Mouse (Mus musculus): ENCODE data around the gene Tex2. TPM values are rescaled to one million over a fixed set of nuclear protein-coding genes. Genes with fewer than 3 reads are reported as not detected.

Gene Tex2
- polyA plus RNA-seq, 1 experiment from 2014 or later = 10.9 TPM

- Histone ChIP-seq H3K9ac (no peak overlapping the region), H3K9me3 (no peaks in the 10 kb centered on the region), H3K4me2 (no peak overlapping the region), H3K36me3 (no peaks in the 10 kb centered on the region), H3K4me3 (no peak overlapping the region), H3K27me3 (no peaks in the 10 kb centered on the region), H3K4me1 (no peaks in the 10 kb centered on the region), H3K27ac (no peak overlapping the region)
- no peak for ATAC-seq (ENCODE audit: insufficient number of reproducible peaks, low FRiP score, low TSS enrichment, low read depth)
- 90% methylated on average over 4 of the region's 4 CpGs for WGBS
Observed at GRCm38 (mm10) chr11:106477505-106478160, 135.6 kb downstream of the Tex2 start.

DNA sequence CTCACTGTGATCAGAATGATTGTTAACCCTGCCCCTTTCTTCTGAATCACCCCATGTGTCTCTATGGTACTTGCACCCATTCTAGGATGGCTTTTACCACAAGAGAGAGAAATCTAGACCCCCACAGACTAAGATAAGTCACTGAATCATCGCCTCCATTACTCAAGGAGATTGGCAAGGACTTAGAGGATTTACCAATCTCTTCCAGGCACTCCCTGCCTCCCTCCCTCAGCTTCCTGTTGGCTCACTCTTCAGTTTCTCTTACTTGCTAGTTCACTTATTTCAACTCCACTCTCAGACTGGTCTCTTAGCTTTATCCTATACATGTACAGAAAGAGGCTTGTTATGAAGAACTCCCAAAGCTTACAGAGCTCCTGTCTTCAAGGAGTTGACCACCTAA is 137.9 kb downstream of the Tex2 start:
- Histone ChIP-seq H3K9ac (no peak overlapping the region), H3K4me1 (0 out of 2 replicates have a peak, but pooled peaks cover 7% of the 10 kb centered on the region), H3K27me3 (no peaks in the 10 kb centered on the region), H3K9me3 (no peaks in the 10 kb centered on the region), H3K27ac (no peak overlapping the region), H3K4me2 (no peak overlapping the region), H3K36me3 (no peaks in the 10 kb centered on the region), H3K4me3 (no peak overlapping the region)
- ATAC-seq (ENCODE audit: insufficient number of reproducible peaks, low FRiP score, low TSS enrichment, low read depth) = no peak
- WGBS = 94% methylated on average over 1 of the region's 1 CpGs

GRCm38 (mm10) chr11:106471629-106472028 is 141.6 kb downstream of the Tex2 start:
- 91% methylated on average over 1 of the region's 1 CpGs for WGBS
- no peaks in the 10 kb centered on the region for H3K9me3 ChIP-seq
- no peak overlapping the region for H3K4me3 ChIP-seq
- H3K4me2 ChIP-seq = no peak overlapping the region
- no peaks in the 10 kb centered on the region for H3K27me3 ChIP-seq
- H3K36me3 ChIP-seq = no peaks in the 10 kb centered on the region
- ATAC-seq (ENCODE audit: insufficient number of reproducible peaks, low FRiP score, low TSS enrichment, low read depth) = no peak
- 0 out of 2 replicates have a peak, but pooled peaks cover 16% of the 10 kb centered on the region for H3K4me1 ChIP-seq
- no peak overlapping the region for H3K9ac ChIP-seq
- H3K27ac ChIP-seq = no peak overlapping the region

- Histone ChIP-seq H3K4me2 (no peak overlapping the region), H3K9me3 (no peaks in the 10 kb centered on the region), H3K36me3 (no peaks in the 10 kb centered on the region), H3K27me3 (no peaks in the 10 kb centered on the region), H3K27ac (no peak overlapping the region), H3K4me1 (0 out of 2 replicates have a peak, but pooled peaks cover 20% of the 10 kb centered on the region), H3K4me3 (no peak overlapping the region), H3K9ac (no peak overlapping the region)
- 88% methylated on average over 1 of the region's 1 CpGs for WGBS
- ATAC-seq (ENCODE audit: insufficient number of reproducible peaks, low FRiP score, low TSS enrichment, low read depth) = no peak
Observed at GRCm38 (mm10) chr11:106468509-106468908, 144.7 kb downstream of the Tex2 start.

DNA sequence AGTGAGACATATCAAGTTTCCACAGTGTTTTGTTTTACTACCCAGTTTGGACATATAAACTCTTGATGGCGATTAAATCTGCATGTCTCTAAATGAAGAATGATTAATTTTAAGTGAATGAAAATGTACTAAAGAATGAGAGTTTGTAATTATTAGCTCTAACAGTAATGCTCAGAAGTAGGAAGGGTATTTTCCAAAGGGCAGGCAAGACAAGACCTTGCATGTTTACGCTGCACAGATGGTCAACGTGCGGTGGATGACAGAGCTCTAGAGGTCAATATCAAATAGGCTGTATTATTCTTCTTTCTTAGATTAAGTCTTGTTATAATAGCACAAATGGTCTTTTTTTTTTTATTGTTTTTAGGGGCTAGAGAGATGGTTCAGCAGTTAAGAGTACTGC is 147.3 kb downstream of the Tex2 start:
- Histone ChIP-seq H3K27ac (no peak overlapping the region), H3K36me3 (no peaks in the 10 kb centered on the region), H3K9me3 (no peaks in the 10 kb centered on the region), H3K27me3 (no peaks in the 10 kb centered on the region), H3K4me3 (no peak overlapping the region), H3K4me1 (0 out of 2 replicates have a peak, but pooled peaks cover 17% of the 10 kb centered on the region), H3K9ac (no peak overlapping the region), H3K4me2 (no peak overlapping the region)
- 72% methylated on average over 4 of the region's 4 CpGs for WGBS
- no peak for ATAC-seq (ENCODE audit: insufficient number of reproducible peaks, low FRiP score, low TSS enrichment, low read depth)

- Histone ChIP-seq H3K36me3 (no peaks in the 10 kb centered on the region), H3K9ac (no peak overlapping the region), H3K9me3 (no peaks in the 10 kb centered on the region), H3K27ac (no peak overlapping the region), H3K4me2 (no peak overlapping the region), H3K27me3 (no peaks in the 10 kb centered on the region), H3K4me3 (no peak overlapping the region), H3K4me1 (0 out of 2 replicates have a peak, but pooled peaks cover 13% of the 10 kb centered on the region)
- no peak for ATAC-seq (ENCODE audit: insufficient number of reproducible peaks, low FRiP score, low TSS enrichment, low read depth)
- WGBS = 93% methylated on average over 1 of the region's 1 CpGs
Observed at GRCm38 (mm10) chr11:106465545-106465903, 147.7 kb downstream of the Tex2 start.

DNA sequence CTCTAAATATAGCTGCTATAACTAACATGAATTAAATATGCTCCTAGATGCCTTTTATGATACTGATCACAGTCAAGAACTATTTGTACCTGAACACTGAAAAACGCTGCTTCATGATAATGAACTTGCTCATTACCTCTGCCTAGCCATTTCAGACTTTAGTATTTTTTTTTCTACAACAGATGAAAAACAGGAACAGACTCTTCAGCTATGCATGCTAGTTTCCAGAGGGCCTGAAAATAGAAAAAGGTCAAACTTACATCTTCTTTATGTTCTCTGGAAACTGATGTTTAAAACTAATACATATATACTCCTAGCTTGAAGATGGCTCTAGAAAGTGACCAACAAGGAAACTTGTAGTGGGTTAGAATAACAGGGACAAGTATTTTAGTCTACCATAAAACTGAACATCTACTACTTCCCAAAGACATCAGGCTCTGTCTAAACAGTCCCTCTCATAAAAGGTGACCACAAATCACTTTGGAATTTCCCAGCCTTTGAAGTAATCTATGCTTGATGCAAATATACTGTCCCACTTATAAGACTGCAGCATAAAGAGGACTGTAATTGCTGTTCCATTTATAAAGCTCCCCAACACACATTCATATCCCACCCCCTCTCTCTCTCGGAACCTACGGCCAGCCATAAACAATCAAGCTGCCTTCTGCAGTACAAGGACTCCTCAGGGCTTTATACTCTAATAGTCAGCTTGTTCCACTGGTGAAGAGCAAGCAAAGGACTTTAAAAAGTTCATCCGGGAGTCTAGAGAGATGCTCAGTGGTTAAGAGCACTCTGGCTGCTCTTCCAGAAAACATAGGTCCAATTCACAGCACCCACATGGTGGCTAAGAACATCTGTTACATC is 148.3 kb downstream of the Tex2 start:
- Histone ChIP-seq H3K27me3 (no peaks in the 10 kb centered on the region), H3K4me3 (no peak overlapping the region), H3K9me3 (no peaks in the 10 kb centered on the region), H3K4me2 (no peak overlapping the region), H3K27ac (no peak overlapping the region), H3K36me3 (no peaks in the 10 kb centered on the region), H3K9ac (no peak overlapping the region), H3K4me1 (0 out of 2 replicates have a peak, but pooled peaks cover 13% of the 10 kb centered on the region)
- 51% methylated on average over 4 of the region's 4 CpGs for WGBS
- no peak for ATAC-seq (ENCODE audit: insufficient number of reproducible peaks, low FRiP score, low TSS enrichment, low read depth)

GRCm38 (mm10) chr11:106463845-106464244 is 149.4 kb downstream of the Tex2 start:
- Histone ChIP-seq H3K4me1 (0 out of 2 replicates have a peak, but pooled peaks cover 9% of the 10 kb centered on the region), H3K36me3 (no peaks in the 10 kb centered on the region), H3K27ac (no peak overlapping the region), H3K4me3 (no peak overlapping the region), H3K4me2 (no peak overlapping the region), H3K27me3 (no peaks in the 10 kb centered on the region), H3K9ac (no peak overlapping the region), H3K9me3 (no peaks in the 10 kb centered on the region)
- 64% methylated on average over 5 of the region's 5 CpGs for WGBS
- no peak for ATAC-seq (ENCODE audit: insufficient number of reproducible peaks, low FRiP score, low TSS enrichment, low read depth)

GRCm38 (mm10) chr11:106462309-106462708 is 150.9 kb downstream of the Tex2 start:
- H3K27ac ChIP-seq = no peak overlapping the region
- H3K4me1 ChIP-seq = 0 out of 2 replicates have a peak, but pooled peaks cover 4% of the 10 kb centered on the region
- no peak overlapping the region for H3K4me2 ChIP-seq
- no peaks in the 10 kb centered on the region for H3K27me3 ChIP-seq
- ATAC-seq (ENCODE audit: insufficient number of reproducible peaks, low FRiP score, low TSS enrichment, low read depth) = no peak
- H3K9me3 ChIP-seq = no peaks in the 10 kb centered on the region
- no peak overlapping the region for H3K4me3 ChIP-seq
- no peaks in the 10 kb centered on the region for H3K36me3 ChIP-seq
- H3K9ac ChIP-seq = no peak overlapping the region
- WGBS = 83% methylated on average over 3 of the region's 3 CpGs

- Histone ChIP-seq H3K36me3 (peaks cover under 1% of the 10 kb centered on the region; the same call in 1 of the 2 replicates), H3K4me3 (no peak overlapping the region), H3K27me3 (no peaks in the 10 kb centered on the region), H3K9ac (no peak overlapping the region), H3K4me2 (no peak overlapping the region), H3K9me3 (no peaks in the 10 kb centered on the region), H3K27ac (no peak overlapping the region), H3K4me1 (0 out of 2 replicates have a peak, but pooled peaks cover 4% of the 10 kb centered on the region)
- 78% methylated on average over 5 of the region's 5 CpGs for WGBS
- no peak for ATAC-seq (ENCODE audit: insufficient number of reproducible peaks, low FRiP score, low TSS enrichment, low read depth)
Observed at GRCm38 (mm10) chr11:106461145-106461932, 151.9 kb downstream of the Tex2 start.

DNA sequence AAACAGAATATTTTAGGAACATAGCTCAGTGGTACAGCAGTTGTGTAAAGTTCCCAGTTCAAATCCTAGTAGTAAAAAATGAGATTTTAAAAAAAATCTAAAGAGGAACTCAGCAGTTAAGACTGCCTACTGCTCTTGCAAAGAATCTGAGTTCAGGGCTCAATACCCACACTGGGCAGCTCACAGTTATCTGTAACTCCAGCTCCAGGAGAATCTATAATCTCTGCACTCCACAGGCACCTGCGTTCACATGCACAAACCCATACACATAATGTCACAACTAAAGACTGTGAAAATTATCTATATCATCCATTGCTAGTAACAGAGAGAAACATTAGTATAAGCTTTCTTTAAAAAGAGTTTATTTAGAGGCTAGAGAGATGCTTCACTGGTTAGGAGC is 152.6 kb downstream of the Tex2 start:
- no peak for ATAC-seq (ENCODE audit: insufficient number of reproducible peaks, low FRiP score, low TSS enrichment, low read depth)
- H3K36me3 ChIP-seq = peaks cover 3% of the 10 kb centered on the region; the same call in 1 of the 2 replicates
- H3K4me2 ChIP-seq = no peak overlapping the region
- no peak overlapping the region for H3K9ac ChIP-seq
- H3K4me3 ChIP-seq = no peak overlapping the region
- no peaks in the 10 kb centered on the region for H3K27me3 ChIP-seq
- 0 out of 2 replicates have a peak, but pooled peaks cover 4% of the 10 kb centered on the region for H3K4me1 ChIP-seq
- 98% methylated on average over 1 of the region's 1 CpGs for WGBS
- no peaks in the 10 kb centered on the region for H3K9me3 ChIP-seq
- no peak overlapping the region for H3K27ac ChIP-seq

All from limb, embryonic 15.5 days (tissue).